Mouse (Mus musculus): ENCODE results near the gene Irf3. TPM values are rescaled to one million over a fixed set of nuclear protein-coding genes. Genes with fewer than 3 reads are reported as not detected.

Irf3 gene
- 121 and 237 TPM in 2 replicates for polyA plus RNA-seq (2012; ENCODE audit: low replicate concordance)

DNA sequence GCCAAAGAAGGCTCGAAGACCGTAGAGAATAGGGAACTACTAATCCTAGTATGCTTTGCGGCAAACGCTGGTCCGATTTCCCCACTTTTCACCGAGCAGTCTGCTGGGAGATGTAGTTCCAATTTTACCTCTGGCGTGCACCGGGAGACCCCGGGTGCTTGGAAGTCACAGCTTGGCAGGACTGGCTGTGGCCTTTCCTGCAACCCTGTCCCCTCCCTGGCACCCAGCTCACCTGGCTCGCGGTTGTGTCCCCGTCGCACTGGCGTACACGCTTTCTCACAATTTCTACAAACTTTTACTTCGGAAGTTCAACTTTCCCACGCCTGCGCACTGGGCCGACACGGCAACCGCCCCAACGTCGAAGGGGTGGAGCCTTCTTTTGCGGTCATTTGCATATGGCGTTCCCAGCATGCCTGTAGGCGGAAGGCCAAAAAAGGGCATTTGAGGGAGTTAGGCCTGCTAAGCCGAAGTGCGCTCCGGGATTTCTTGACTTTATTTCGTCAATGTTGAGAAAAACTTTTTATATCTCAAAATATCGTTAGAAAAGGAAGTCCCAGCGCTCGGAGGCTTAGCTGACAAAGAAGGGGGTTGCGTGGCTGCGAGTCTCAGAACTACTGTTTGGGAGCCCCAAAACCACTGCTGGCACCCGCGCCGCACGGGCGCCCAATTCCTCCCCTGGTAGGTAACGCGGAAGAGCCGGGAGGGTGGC is at the start of gene Irf3:
Irf3 (plus strand) TSS at position 418 of the 709 bp plus-strand sequence.

DNA sequence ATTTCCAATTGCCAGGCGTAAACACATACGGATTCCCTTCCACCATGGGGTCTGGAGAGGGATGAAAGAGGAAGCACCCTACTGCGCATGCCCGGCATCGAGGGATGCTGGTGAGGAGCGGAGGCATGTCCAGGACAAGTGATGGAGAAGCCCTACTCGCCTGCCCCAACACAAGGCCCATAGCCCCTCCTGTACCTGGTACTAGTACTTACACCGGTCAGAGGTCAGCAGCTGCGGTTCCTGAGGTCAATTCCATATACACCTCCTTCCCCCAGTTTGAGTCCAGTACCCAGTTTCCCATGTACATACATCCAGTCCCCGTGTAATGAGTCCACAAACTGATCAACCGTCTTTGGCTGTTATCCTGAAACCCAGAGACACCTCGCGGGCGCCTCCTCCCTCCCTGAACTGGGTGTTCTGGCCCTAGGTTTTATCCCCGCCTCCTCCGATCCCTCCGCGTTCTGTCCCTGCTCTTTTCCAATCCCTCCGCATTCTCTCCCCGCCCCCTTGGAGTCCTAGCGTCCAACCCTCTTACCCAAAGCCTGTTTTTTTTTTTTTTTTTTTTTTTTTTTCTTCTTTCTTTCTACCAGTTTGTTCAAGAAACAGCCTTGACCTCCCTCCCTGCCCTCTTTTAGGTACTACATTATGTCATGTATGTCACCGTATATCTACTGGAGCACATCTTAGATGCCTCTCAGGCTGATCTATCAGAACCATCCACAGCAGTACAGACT is 22.9 kb upstream of the Irf3 start, which contains the start of gene Cpt1c:
Cpt1c (minus strand) TSS at position 469 of the 734 bp plus-strand sequence.

DNA sequence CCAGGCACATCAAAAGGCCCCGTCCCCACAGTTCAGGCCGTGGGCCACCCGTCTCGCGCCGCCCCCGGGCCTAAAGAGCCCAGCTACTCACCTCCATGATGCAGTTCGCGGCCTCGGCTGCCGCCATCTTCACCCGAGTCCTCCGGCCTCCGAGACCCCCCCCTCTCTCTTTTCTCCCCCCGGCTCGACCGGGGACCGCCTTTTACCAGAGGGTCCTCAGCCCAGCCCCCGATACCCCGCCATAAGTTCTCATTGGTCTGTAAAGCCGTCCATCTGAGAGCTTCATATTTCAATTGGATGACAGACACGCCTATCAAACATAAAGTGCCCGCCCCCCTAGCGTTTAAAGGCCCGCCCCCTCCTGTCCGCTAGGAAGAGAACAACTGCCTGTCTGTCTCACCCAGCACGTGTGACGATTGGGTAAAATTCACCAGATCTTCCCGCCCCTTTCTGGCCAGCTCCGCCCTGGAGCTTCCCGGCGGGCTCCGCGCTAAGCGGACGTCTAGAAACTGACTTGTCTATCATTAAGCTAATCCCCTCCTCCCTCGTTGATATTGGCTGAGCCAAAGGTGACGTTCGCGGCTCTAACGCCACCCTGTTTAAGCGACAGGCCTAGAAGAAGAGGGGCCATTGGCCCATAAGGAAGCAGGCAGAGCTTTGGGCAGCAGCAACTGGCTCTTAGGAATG is 11.1 kb upstream of the Irf3 start, which contains the start of gene Prmt1:
Prmt1 (minus strand) TSS at position 377 of the 687 bp plus-strand sequence.

DNA sequence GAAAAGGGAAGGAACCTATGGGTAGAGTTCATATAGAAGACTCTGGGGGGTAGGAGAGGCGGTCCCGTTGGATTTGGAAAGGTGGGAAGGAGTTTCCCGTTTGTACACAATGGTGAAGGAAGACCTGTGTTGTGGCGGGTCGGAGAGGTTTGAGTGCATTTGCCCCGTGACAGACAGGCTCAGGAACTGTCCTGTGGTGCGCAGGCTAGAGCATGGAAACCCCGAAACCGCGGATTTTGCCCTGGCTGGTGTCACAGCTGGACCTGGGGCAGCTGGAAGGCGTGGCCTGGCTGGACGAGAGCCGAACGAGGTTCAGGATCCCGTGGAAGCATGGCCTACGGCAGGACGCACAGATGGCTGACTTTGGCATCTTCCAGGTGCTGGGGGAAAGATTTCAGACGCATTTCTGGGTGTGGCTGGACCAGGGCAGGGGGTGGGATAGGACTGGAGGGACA is 1.1 kb downstream of the Irf3 start, which contains the start of gene Bcl2l12:
Bcl2l12 (minus strand) TSS at position 212 of the 455 bp plus-strand sequence.

DNA sequence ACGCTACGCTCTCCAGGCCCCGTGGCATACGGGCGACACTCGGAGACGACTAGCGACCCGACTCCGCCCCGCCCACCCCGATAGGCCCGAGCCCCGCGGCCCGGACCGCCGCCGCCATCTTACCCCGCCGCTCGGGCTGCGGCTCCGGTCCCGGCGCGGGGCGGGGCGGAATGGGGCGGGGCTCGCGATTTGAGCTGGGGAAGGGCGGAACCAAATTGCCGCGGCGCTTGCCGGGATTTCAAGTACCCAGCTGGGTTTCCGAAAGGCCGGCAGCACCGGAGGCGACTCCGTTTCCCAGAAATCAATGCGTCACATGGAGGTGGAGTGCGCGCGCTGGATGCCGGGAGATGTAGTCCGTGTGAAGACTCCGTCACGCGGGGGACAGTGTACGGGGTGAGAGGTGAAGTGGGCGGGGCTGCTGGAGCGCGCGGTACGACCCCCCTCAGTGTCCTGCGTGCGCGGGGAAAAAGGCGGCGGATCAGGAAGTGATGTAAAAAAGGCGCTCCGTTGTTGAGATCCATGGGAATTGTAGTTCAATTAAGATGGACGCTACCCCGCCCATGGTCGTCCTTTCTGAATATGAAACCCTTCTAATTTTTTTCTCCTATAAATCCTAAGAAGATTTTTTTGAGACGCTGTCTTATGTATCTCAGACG is 18.6 kb downstream of the Irf3 start, which contains the start of gene Scaf1:
Scaf1 (minus strand) TSS at position 407 of the 656 bp plus-strand sequence.

DNA sequence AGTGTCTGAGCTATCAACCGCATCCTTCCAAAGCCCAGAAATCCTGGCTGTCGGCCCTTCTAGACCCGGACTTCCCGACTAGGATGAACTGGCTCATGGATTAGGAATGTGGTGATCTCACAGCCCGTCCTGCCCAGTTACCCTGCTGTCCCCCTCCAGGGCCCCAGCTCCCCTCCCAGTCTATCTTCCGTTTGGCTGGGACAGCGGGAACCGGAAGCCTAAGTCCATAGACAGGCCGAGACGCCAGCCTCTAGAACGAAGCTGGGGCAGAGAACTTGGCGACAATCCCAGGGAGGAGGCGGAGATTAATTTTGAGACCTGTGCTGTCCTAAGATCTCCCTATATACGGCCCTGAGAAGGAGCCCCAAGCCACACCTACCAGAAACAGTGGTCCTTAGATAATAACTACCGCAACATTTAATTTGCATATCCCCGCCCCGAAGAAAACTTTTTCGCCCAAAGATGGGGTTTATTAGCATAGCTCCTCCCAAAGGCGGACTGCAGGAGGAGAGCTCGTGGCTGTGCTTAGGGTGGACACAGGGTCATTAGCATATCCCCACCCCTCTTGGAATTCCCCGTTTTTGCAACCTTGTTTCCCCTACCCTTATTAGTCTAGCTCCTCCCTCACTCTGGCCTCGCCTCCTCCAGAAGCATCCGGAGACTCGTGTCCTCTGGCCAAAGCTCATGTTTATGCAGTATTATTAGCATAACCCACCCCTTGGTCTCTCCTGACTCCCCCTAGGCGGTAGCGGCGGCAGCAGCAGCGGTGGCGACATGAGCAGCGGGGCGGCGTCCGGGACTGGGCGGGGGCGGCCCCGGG is 20.0 kb downstream of the Irf3 start, which contains the start of gene Rras:
Rras (plus strand) TSS at position 720 of the 820 bp plus-strand sequence.

Other genes with a start within 250 kb of the Irf3 start
- 76.5 and 90.1 TPM in 2 replicates for gene Vrk3, start 249.2 kb upstream of the Irf3 start, polyA plus RNA-seq (2012; ENCODE audit: low replicate concordance)
- gene Zfp473, start 246.6 kb upstream of the Irf3 start, polyA plus RNA-seq (2012; ENCODE audit: low replicate concordance): 0.04 and 0.13 TPM in 2 replicates
- gene Nup62, start 181.6 kb upstream of the Irf3 start, polyA plus RNA-seq (2012; ENCODE audit: low replicate concordance): 31.2 and 81.5 TPM in 2 replicates
- 150 and 240 TPM in 2 replicates for gene Il4i1, start 181.3 kb upstream of the Irf3 start, polyA plus RNA-seq (2012; ENCODE audit: low replicate concordance)
- 25.4 and 45.2 TPM in 2 replicates for gene Atf5, start 181.0 kb upstream of the Irf3 start, polyA plus RNA-seq (2012; ENCODE audit: low replicate concordance)
- 167 and 687 TPM in 2 replicates for gene Akt1s1, start 148.7 kb upstream of the Irf3 start, polyA plus RNA-seq (2012; ENCODE audit: low replicate concordance)
- gene Tbc1d17, start 148.6 kb upstream of the Irf3 start, polyA plus RNA-seq (2012; ENCODE audit: low replicate concordance): 121 and 132 TPM in 2 replicates
- 55.0 and 91.1 TPM in 2 replicates for gene Pnkp, start 140.5 kb upstream of the Irf3 start, polyA plus RNA-seq (2012; ENCODE audit: low replicate concordance)
- gene Ptov1, start 127.9 kb upstream of the Irf3 start, polyA plus RNA-seq (2012; ENCODE audit: low replicate concordance): 42.0 and 70.4 TPM in 2 replicates
- gene Med25, start 104.9 kb upstream of the Irf3 start, polyA plus RNA-seq (2012; ENCODE audit: low replicate concordance): 195 and 493 TPM in 2 replicates
- 68.5 and 164 TPM in 2 replicates for gene Fuz, start 101.6 kb upstream of the Irf3 start, polyA plus RNA-seq (2012; ENCODE audit: low replicate concordance)
- gene Ap2a1, start 68.2 kb upstream of the Irf3 start, polyA plus RNA-seq (2012; ENCODE audit: low replicate concordance): 86.3 and 94.0 TPM in 2 replicates
- gene Tsks, start 54.4 kb upstream of the Irf3 start, polyA plus RNA-seq (2012; ENCODE audit: low replicate concordance): 0.29 TPM in 1 of 2 replicates, not detected in the other
- gene Cpt1c, start 22.8 kb upstream of the Irf3 start, polyA plus RNA-seq (2012; ENCODE audit: low replicate concordance): 0.16 and 0.33 TPM in 2 replicates
- gene Prmt1, start 11.1 kb upstream of the Irf3 start, polyA plus RNA-seq (2012; ENCODE audit: low replicate concordance): 20.1 and 51.4 TPM in 2 replicates
- 98.8 and 137 TPM in 2 replicates for gene Bcl2l12, start 1.1 kb downstream of the Irf3 start, polyA plus RNA-seq (2012; ENCODE audit: low replicate concordance)
- gene Scaf1, start 18.7 kb downstream of the Irf3 start, polyA plus RNA-seq (2012; ENCODE audit: low replicate concordance): 147 and 361 TPM in 2 replicates
- gene Rras, start 20.3 kb downstream of the Irf3 start, polyA plus RNA-seq (2012; ENCODE audit: low replicate concordance): 20.4 and 47.3 TPM in 2 replicates
- 91.8 and 211 TPM in 2 replicates for gene Prr12, start 55.2 kb downstream of the Irf3 start, polyA plus RNA-seq (2012; ENCODE audit: low replicate concordance)
- gene Nosip, start 64.8 kb downstream of the Irf3 start, polyA plus RNA-seq (2012; ENCODE audit: low replicate concordance): 110 and 117 TPM in 2 replicates
- gene Prrg2, start 65.0 kb downstream of the Irf3 start, polyA plus RNA-seq (2012; ENCODE audit: low replicate concordance): 21.9 and 40.2 TPM in 2 replicates
- gene Rcn3, start 94.6 kb downstream of the Irf3 start, polyA plus RNA-seq (2012; ENCODE audit: low replicate concordance): 45.4 and 68.2 TPM in 2 replicates
- gene Fcgrt, start 106.2 kb downstream of the Irf3 start, polyA plus RNA-seq (2012; ENCODE audit: low replicate concordance): 210 and 322 TPM in 2 replicates
- gene Rps11, start 126.8 kb downstream of the Irf3 start, polyA plus RNA-seq (2012; ENCODE audit: low replicate concordance): 79.7 and 146 TPM in 2 replicates
- 6,038 and 6,758 TPM in 2 replicates for gene Rpl13a, start 131.1 kb downstream of the Irf3 start, polyA plus RNA-seq (2012; ENCODE audit: low replicate concordance)
- gene Gm45713, start 138.6 kb downstream of the Irf3 start, polyA plus RNA-seq (2012; ENCODE audit: low replicate concordance): 0.59 and 3.0 TPM in 2 replicates
- gene Flt3l, start 138.8 kb downstream of the Irf3 start, polyA plus RNA-seq (2012; ENCODE audit: low replicate concordance): 106 and 107 TPM in 2 replicates
- gene Pih1d1, start 156.7 kb downstream of the Irf3 start, polyA plus RNA-seq (2012; ENCODE audit: low replicate concordance): 35.7 and 44.2 TPM in 2 replicates
- 98.2 and 154 TPM in 2 replicates for gene Aldh16a1, start 156.9 kb downstream of the Irf3 start, polyA plus RNA-seq (2012; ENCODE audit: low replicate concordance)
- gene Slc17a7, start 166.3 kb downstream of the Irf3 start, polyA plus RNA-seq (2012; ENCODE audit: low replicate concordance): 0.10 and 0.24 TPM in 2 replicates
- 0.10 TPM in 1 of 2 replicates, not detected in the other for gene Gfy, start 181.9 kb downstream of the Irf3 start, polyA plus RNA-seq (2012; ENCODE audit: low replicate concordance)
- gene Pth2, start 183.3 kb downstream of the Irf3 start, polyA plus RNA-seq (2012; ENCODE audit: low replicate concordance): not detected in 2 replicates
- gene Ccdc155, start 207.2 kb downstream of the Irf3 start, polyA plus RNA-seq (2012; ENCODE audit: low replicate concordance): 0.47 and 0.54 TPM in 2 replicates
- gene Dkkl1, start 214.5 kb downstream of the Irf3 start, polyA plus RNA-seq (2012; ENCODE audit: low replicate concordance): 13.5 and 29.6 TPM in 2 replicates
- gene Tead2, start 218.1 kb downstream of the Irf3 start, polyA plus RNA-seq (2012; ENCODE audit: low replicate concordance): 0.09 and 0.62 TPM in 2 replicates
- 1,076 and 1,868 TPM in 2 replicates for gene Cd37, start 241.5 kb downstream of the Irf3 start, polyA plus RNA-seq (2012; ENCODE audit: low replicate concordance)
- gene Slc6a16, start 243.4 kb downstream of the Irf3 start, polyA plus RNA-seq (2012; ENCODE audit: low replicate concordance): not detected in 2 replicates